Mouse (Mus musculus): ENCODE data around the gene Dap. TPM values are rescaled to one million over a fixed set of nuclear protein-coding genes. Genes with fewer than 3 reads are reported as not detected.

The Dap gene
- total and polyA plus RNA-seq, 3 experiments, result 12.6 to 69.8 (median 15.1) TPM

DNA sequence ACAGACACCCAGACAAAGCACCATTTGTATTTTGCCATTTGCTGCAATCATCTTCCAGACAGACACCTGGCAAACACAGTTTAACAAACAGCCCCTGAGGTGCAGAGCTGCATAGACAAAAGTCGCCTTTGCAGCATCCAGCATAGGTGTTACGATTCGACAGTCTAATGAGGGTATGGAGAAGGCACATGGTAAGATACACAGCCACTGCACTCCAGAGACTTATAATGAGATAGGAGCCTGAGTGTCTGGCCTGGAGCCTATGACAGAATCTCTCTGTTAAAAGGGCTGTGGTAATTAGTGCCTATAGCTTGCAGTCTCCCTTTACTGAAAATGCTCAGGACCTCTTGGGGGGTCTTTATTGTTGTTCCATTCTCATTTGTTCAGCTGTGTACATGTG is 26.6 kb downstream of the Dap start:
- Histone ChIP-seq H3K4me3 (replicated peaks in 1 of 3; ENCODE audit: low read depth in 2 of 3, low read length in 2 of 3, poor library complexity in 1 of 3) (no peak overlapping the region), H3K9ac (ENCODE audit: insufficient read depth, low read depth) (no peak overlapping the region), H3K36me3 (replicated peaks in 1 of 2; ENCODE audit: control insufficient read depth in 1 of 2, insufficient read depth in 1 of 2, low read length in 1 of 2) (peaks cover 0 to 57% of the 10 kb centered on the region in 2 experiments), H3K4me1 (ENCODE audit: control insufficient read depth in 1 of 2, insufficient read depth in 2 of 2) (peaks cover 35 to 76% of the 10 kb centered on the region in 2 experiments), H3K27me3 (replicated peaks) (no peaks in the 10 kb centered on the region), H3K4me2 (ENCODE audit: insufficient read depth, low read depth, poor library complexity, severe bottlenecking) (no peak overlapping the region), H3K27ac (ENCODE audit: insufficient read depth, low read depth) (no peak overlapping the region), H3K9me3 (replicated peaks; ENCODE audit: low read length) (no peaks in the 10 kb centered on the region), H3K79me2 (replicated peaks; ENCODE audit: control insufficient read depth, extremely low read depth, insufficient read depth, poor library complexity, severe bottlenecking) (no peaks in the 10 kb centered on the region)
- in situ Hi-C loops (cut with MboI; ENCODE audit: low pct_ligation_motif_present, low pct_unique_long_range_greater_than_20kb, low sequenced_read_pairs), result loop anchor here (25.0 kb wide), 1 partner anchor 438 kb away; no protein-coding TSS in a partner anchor
- dilution Hi-C loops (cut with MboI; ENCODE audit: extremely low pct_ligation_motif_present, extremely low pct_unique_long_range_greater_than_20kb, low sequenced_read_pairs), result no loop called here
- DNase-seq (ENCODE audit: extremely low read depth), result no peak
- no peak for TF ChIP-seq USF1 (IDR thresholded peaks at IDR 0.05; ENCODE audit: low read depth, low read length)
- TF ChIP-seq SMC3 (IDR thresholded peaks at IDR 0.05; ENCODE audit: low read depth, low read length), result no peak
- TF ChIP-seq TCF12 (IDR thresholded peaks at IDR 0.05; ENCODE audit: low read depth, low read length), result no peak

DNA sequence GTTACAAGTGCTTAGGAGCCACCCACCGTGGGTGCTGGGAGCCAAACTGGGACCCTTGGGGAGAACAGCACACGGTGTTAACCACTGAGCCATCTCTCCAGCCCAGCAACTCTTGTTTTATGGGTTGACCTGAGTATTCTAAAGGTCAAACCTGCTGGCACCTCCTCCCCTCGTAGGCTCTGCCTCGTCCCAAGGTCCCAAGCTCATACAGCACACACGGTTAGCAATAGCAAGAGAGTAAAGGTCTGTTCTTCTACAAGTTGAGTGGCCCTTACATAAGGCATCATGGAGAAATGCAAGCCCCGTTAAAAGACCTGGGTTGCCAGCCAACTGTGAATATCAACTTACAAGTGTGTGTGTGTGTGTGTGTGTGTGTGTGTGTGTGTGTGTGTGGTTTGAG is 27.1 kb downstream of the Dap start:
- DNase-seq (ENCODE audit: extremely low read depth), result no peak
- TF ChIP-seq E2F4 (IDR thresholded peaks at IDR 0.05; ENCODE audit: insufficient replicate concordance, low read depth, low read length), result no peak
- TF ChIP-seq ZNF384 (IDR thresholded peaks at IDR 0.05; ENCODE audit: low read depth, low read length), result no peak
- TF ChIP-seq NELFE (IDR thresholded peaks at IDR 0.05; ENCODE audit: low read depth, low read length), result no peak
- no peak overlapping the region for H3K4me2 ChIP-seq (ENCODE audit: insufficient read depth, low read depth, poor library complexity, severe bottlenecking)
- H3K27ac ChIP-seq (ENCODE audit: insufficient read depth, low read depth), result no peak overlapping the region
- H3K4me3 ChIP-seq (replicated peaks in 1 of 3; ENCODE audit: low read depth in 2 of 3, low read length in 2 of 3, poor library complexity in 1 of 3), result no peak overlapping the region
- no peaks in the 10 kb centered on the region for H3K79me2 ChIP-seq (replicated peaks; ENCODE audit: control insufficient read depth, extremely low read depth, insufficient read depth, poor library complexity, severe bottlenecking)
- H3K36me3 ChIP-seq (replicated peaks in 1 of 2; ENCODE audit: control insufficient read depth in 1 of 2, insufficient read depth in 1 of 2, low read length in 1 of 2), result peaks cover 0 to 58% of the 10 kb centered on the region in 2 experiments
- in situ Hi-C loops (cut with MboI; ENCODE audit: low pct_ligation_motif_present, low pct_unique_long_range_greater_than_20kb, low sequenced_read_pairs) (loop anchor here (25.0 kb wide), 1 partner anchor 439 kb away; no protein-coding TSS in a partner anchor), dilution Hi-C loops (cut with MboI; ENCODE audit: extremely low pct_ligation_motif_present, extremely low pct_unique_long_range_greater_than_20kb, low sequenced_read_pairs) (no loop called here)
- no peaks in the 10 kb centered on the region for H3K27me3 ChIP-seq (replicated peaks)
- peaks cover 39 to 82% of the 10 kb centered on the region in 2 experiments for H3K4me1 ChIP-seq (ENCODE audit: control insufficient read depth in 1 of 2, insufficient read depth in 2 of 2)
- H3K9ac ChIP-seq (ENCODE audit: insufficient read depth, low read depth), result no peak overlapping the region
- no peaks in the 10 kb centered on the region for H3K9me3 ChIP-seq (replicated peaks; ENCODE audit: low read length)

DNA sequence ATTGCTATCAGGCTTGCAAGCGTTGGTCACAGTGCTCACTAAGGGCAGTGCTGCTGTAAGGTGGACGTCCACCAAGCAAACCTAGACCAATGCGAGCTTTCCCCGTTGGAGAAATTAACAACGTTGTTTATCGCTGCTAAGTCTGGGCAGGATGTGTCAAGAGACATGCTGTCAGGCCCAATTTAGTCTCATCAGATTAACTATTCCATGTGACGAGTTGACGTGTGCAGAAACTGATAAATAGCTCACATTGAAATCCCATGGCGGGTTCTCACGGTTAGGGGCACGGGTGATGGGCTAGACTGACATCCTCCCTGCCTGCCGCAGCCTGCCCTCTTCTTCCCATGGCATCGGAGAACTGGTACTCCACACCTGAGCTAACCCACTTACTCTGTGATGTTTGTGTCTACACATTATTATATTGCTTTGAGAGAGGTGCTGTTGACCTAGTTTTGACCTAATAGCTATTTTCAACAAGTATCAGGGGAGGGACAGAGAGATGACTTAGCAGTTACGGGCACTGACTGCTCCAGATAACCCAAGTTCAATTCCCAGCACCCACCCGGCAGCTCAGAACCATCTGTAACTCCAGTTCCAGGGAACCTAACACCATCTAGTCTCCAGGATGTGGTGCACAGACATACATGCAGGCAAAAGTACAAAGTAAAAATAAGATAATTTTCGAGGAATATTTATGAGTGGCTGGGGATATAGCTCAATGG is 28.6 kb downstream of the Dap start:
- no peak overlapping the region for H3K27ac ChIP-seq (ENCODE audit: insufficient read depth, low read depth)
- DNase-seq (ENCODE audit: extremely low read depth), result no peak
- H3K4me1 ChIP-seq (ENCODE audit: control insufficient read depth in 1 of 2, insufficient read depth in 2 of 2), result peaks cover 45 to 96% of the 10 kb centered on the region in 2 experiments
- no peaks in the 10 kb centered on the region for H3K27me3 ChIP-seq (replicated peaks)
- dilution Hi-C loops (cut with MboI; ENCODE audit: extremely low pct_ligation_motif_present, extremely low pct_unique_long_range_greater_than_20kb, low sequenced_read_pairs) (no loop called here), in situ Hi-C loops (cut with MboI; ENCODE audit: low pct_ligation_motif_present, low pct_unique_long_range_greater_than_20kb, low sequenced_read_pairs) (loop anchor here (25.0 kb wide), 1 partner anchor 440 kb away; no protein-coding TSS in a partner anchor)
- no peaks in the 10 kb centered on the region for H3K79me2 ChIP-seq (replicated peaks; ENCODE audit: control insufficient read depth, extremely low read depth, insufficient read depth, poor library complexity, severe bottlenecking)
- H3K36me3 ChIP-seq (replicated peaks in 1 of 2; ENCODE audit: control insufficient read depth in 1 of 2, insufficient read depth in 1 of 2, low read length in 1 of 2), result peaks cover 0 to 50% of the 10 kb centered on the region in 2 experiments
- no peaks in the 10 kb centered on the region for H3K9me3 ChIP-seq (replicated peaks; ENCODE audit: low read length)
- no peak overlapping the region for H3K4me2 ChIP-seq (ENCODE audit: insufficient read depth, low read depth, poor library complexity, severe bottlenecking)
- no peak for TF ChIP-seq MAFK (IDR thresholded peaks at IDR 0.05; ENCODE audit: insufficient replicate concordance, low read length)
- no peak for TF ChIP-seq GABPA (IDR thresholded peaks at IDR 0.05; ENCODE audit: insufficient replicate concordance, low read depth, low read length)
- no peak for TF ChIP-seq ZKSCAN1 (IDR thresholded peaks at IDR 0.05; ENCODE audit: borderline replicate concordance, low read depth, low read length)
- no peak for TF ChIP-seq CTCF (conservative IDR thresholded peaks at IDR 0.05 in 1 of 2, IDR thresholded peaks at IDR 0.05 in 1 of 2; ENCODE audit: low read depth in 2 of 2, low read length in 2 of 2)
- TF ChIP-seq NELFE (IDR thresholded peaks at IDR 0.05; ENCODE audit: low read depth, low read length), result no peak
- TF ChIP-seq PAX5 (IDR thresholded peaks at IDR 0.05; ENCODE audit: low read length), result no peak
- no peak for TF ChIP-seq MXI1 (IDR thresholded peaks at IDR 0.05; ENCODE audit: low read depth, low read length)
- no peak for TF ChIP-seq POLR2A (IDR thresholded peaks at IDR 0.05; ENCODE audit: low read depth, low read length)
- no peak for TF ChIP-seq HCFC1 (IDR thresholded peaks at IDR 0.05; ENCODE audit: low read depth, low read length)
- TF ChIP-seq UBTF (IDR thresholded peaks at IDR 0.05; ENCODE audit: low read depth, low read length), result no peak
- TF ChIP-seq JUN (IDR thresholded peaks at IDR 0.05; ENCODE audit: insufficient read depth, low read depth, low read length), result no peak
- no peak for TF ChIP-seq SMC3 (IDR thresholded peaks at IDR 0.05; ENCODE audit: low read depth, low read length)
- TF ChIP-seq KAT2A (IDR thresholded peaks at IDR 0.05; ENCODE audit: insufficient replicate concordance, low read length), result no peak
- TF ChIP-seq MAX (IDR thresholded peaks at IDR 0.05; ENCODE audit: low read length), result no peak
- no peak overlapping the region for H3K9ac ChIP-seq (ENCODE audit: insufficient read depth, low read depth)
- no peak overlapping the region for H3K4me3 ChIP-seq (replicated peaks in 1 of 3; ENCODE audit: low read depth in 2 of 3, low read length in 2 of 3, poor library complexity in 1 of 3)

All from CH12.LX (cell line).